Mouse (Mus musculus): ENCODE results near the gene Gm29735. TPM values are rescaled to one million over a fixed set of nuclear protein-coding genes. Genes with fewer than 3 reads are reported as not detected.

Gm29735 gene
- polyA plus RNA-seq, 1 experiment from 2014 or later: not detected

Other genes starting within 250 kb of the Gm29735 start
- 36.2 and 38.8 TPM in 2 replicates for gene Tollip, start 238.6 kb downstream of the Gm29735 start, polyA plus RNA-seq (2014; fragmentation: Nextera tagmentation; extraction: Ambion mirVana)
- gene Brsk2, start 207.4 kb downstream of the Gm29735 start, polyA plus RNA-seq (2014; fragmentation: Nextera tagmentation; extraction: Ambion mirVana): 0.40 and 0.62 TPM in 2 replicates
- 48.3 and 50.3 TPM in 2 replicates for gene Mob2, start 96.0 kb downstream of the Gm29735 start, polyA plus RNA-seq (2014; fragmentation: Nextera tagmentation; extraction: Ambion mirVana)
- 9.6 and 10.1 TPM in 2 replicates for gene Dusp8, start 61.3 kb downstream of the Gm29735 start, polyA plus RNA-seq (2014; fragmentation: Nextera tagmentation; extraction: Ambion mirVana)
- not detected in 2 replicates for gene Gm45618, start 36.4 kb downstream of the Gm29735 start, polyA plus RNA-seq (2014; fragmentation: Nextera tagmentation; extraction: Ambion mirVana)
- gene Gm39115, start 21.1 kb downstream of the Gm29735 start, polyA plus RNA-seq (2014; fragmentation: Nextera tagmentation; extraction: Ambion mirVana): not detected in 2 replicates
- not detected in 2 replicates for gene Gm45337, start 12.5 kb downstream of the Gm29735 start, polyA plus RNA-seq (2014; fragmentation: Nextera tagmentation; extraction: Ambion mirVana)
- gene Gm4553, start 8.6 kb upstream of the Gm29735 start, polyA plus RNA-seq (2014; fragmentation: Nextera tagmentation; extraction: Ambion mirVana): not detected in 2 replicates
- not detected in 2 replicates for gene Krtap5-2, start 18.9 kb upstream of the Gm29735 start, polyA plus RNA-seq (2014; fragmentation: Nextera tagmentation; extraction: Ambion mirVana)
- not detected in 2 replicates for gene Gm10153, start 33.3 kb upstream of the Gm29735 start, polyA plus RNA-seq (2014; fragmentation: Nextera tagmentation; extraction: Ambion mirVana)
- gene Krtap5-3, start 44.3 kb upstream of the Gm29735 start, polyA plus RNA-seq (2014; fragmentation: Nextera tagmentation; extraction: Ambion mirVana): not detected in 2 replicates
- not detected in 2 replicates for gene Gm7579, start 54.7 kb upstream of the Gm29735 start, polyA plus RNA-seq (2014; fragmentation: Nextera tagmentation; extraction: Ambion mirVana)
- gene Krtap5-5, start 72.9 kb upstream of the Gm29735 start, polyA plus RNA-seq (2014; fragmentation: Nextera tagmentation; extraction: Ambion mirVana): not detected in 2 replicates
- not detected in 2 replicates for gene Gm40460, start 84.0 kb upstream of the Gm29735 start, polyA plus RNA-seq (2014; fragmentation: Nextera tagmentation; extraction: Ambion mirVana)
- gene Gm2431, start 101.2 kb upstream of the Gm29735 start, polyA plus RNA-seq (2014; fragmentation: Nextera tagmentation; extraction: Ambion mirVana): not detected in 2 replicates
- gene Gm4559, start 117.2 kb upstream of the Gm29735 start, polyA plus RNA-seq (2014; fragmentation: Nextera tagmentation; extraction: Ambion mirVana): not detected in 2 replicates
- not detected in 2 replicates for gene Krtap5-1, start 140.0 kb upstream of the Gm29735 start, polyA plus RNA-seq (2014; fragmentation: Nextera tagmentation; extraction: Ambion mirVana)
- 0.26 TPM in 1 of 2 replicates, not detected in the other for gene Krtap5-4, start 146.4 kb upstream of the Gm29735 start, polyA plus RNA-seq (2014; fragmentation: Nextera tagmentation; extraction: Ambion mirVana)
- 7.6 and 8.3 TPM in 2 replicates for gene Ifitm10, start 216.6 kb upstream of the Gm29735 start, polyA plus RNA-seq (2014; fragmentation: Nextera tagmentation; extraction: Ambion mirVana)
- 1.9 TPM in 1 of 2 replicates, not detected in the other for gene Gm49369, start 225.6 kb upstream of the Gm29735 start, polyA plus RNA-seq (2014; fragmentation: Nextera tagmentation; extraction: Ambion mirVana)
- 378 and 446 TPM in 2 replicates for gene Ctsd, start 230.9 kb upstream of the Gm29735 start, polyA plus RNA-seq (2014; fragmentation: Nextera tagmentation; extraction: Ambion mirVana)